Mouse (Mus musculus): ENCODE data around the gene Tagln. TPM values are rescaled to one million over a fixed set of nuclear protein-coding genes. Genes with fewer than 3 reads are reported as not detected.
A peak's percentile ranks its signal among the peaks of the same experiment; 100 is the strongest.

Gene Tagln
- polyA plus RNA-seq, 1 experiment, result 279 TPM

GRCm38 (mm10) chr9:45939794-45940193, 3.9 kb upstream of the Tagln start:
- DNase-seq, result no peak
- Histone ChIP-seq H3K4me1 (ENCODE audit: control insufficient read depth, insufficient read depth, low read length) (0 out of 2 replicates have a peak, but pooled peaks cover 3% of the 10 kb centered on the region), H3K4me3 (replicated peaks; ENCODE audit: extremely low read depth, low read depth, low read length) (no peak overlapping the region)
- 87% methylated on average over 6 of the region's 6 CpGs for WGBS
- TF ChIP-seq CTCF (IDR thresholded peaks at IDR 0.05; ENCODE audit: insufficient read depth, low read length) (no peak), POLR2A (IDR thresholded peaks at IDR 0.05; ENCODE audit: borderline replicate concordance, extremely low read depth, low read depth, low read length) (no peak)

GRCm38 (mm10) chr9:45938952-45939637, 3.2 kb upstream of the Tagln start:
- 0 out of 2 replicates have a peak, but pooled peaks cover 3% of the 10 kb centered on the region for H3K4me1 ChIP-seq (ENCODE audit: control insufficient read depth, insufficient read depth, low read length)
- 79% methylated on average over 15 of the region's 15 CpGs for WGBS
- DNase-seq, result no peak
- TF ChIP-seq CTCF (IDR thresholded peaks at IDR 0.05; ENCODE audit: insufficient read depth, low read length), result no peak
- no peak for TF ChIP-seq POLR2A (IDR thresholded peaks at IDR 0.05; ENCODE audit: borderline replicate concordance, extremely low read depth, low read depth, low read length)
- no peak overlapping the region for H3K4me3 ChIP-seq (replicated peaks; ENCODE audit: extremely low read depth, low read depth, low read length)

GRCm38 (mm10) chr9:45938088-45938487, 2.2 kb upstream of the Tagln start:
- Histone ChIP-seq H3K4me1 (ENCODE audit: control insufficient read depth, insufficient read depth, low read length) (0 out of 2 replicates have a peak, but pooled peaks cover 3% of the 10 kb centered on the region), H3K4me3 (replicated peaks; ENCODE audit: extremely low read depth, low read depth, low read length) (no peak overlapping the region)
- TF ChIP-seq POLR2A (IDR thresholded peaks at IDR 0.05; ENCODE audit: borderline replicate concordance, extremely low read depth, low read depth, low read length), result no peak
- TF ChIP-seq CTCF (IDR thresholded peaks at IDR 0.05; ENCODE audit: insufficient read depth, low read length), result no peak
- no peak for DNase-seq
- WGBS, result 62% methylated on average over 8 of the region's 8 CpGs

- DNase-seq, result peak; percentile 56
- TF ChIP-seq CTCF (IDR thresholded peaks at IDR 0.05; ENCODE audit: insufficient read depth, low read length), result peak; percentile 71
- no peak for TF ChIP-seq POLR2A (IDR thresholded peaks at IDR 0.05; ENCODE audit: borderline replicate concordance, extremely low read depth, low read depth, low read length)
- WGBS, result 8% methylated on average over 3 of the region's 3 CpGs
- H3K4me1 ChIP-seq (ENCODE audit: control insufficient read depth, insufficient read depth, low read length), result 0 out of 2 replicates have a peak, but pooled peaks cover 8% of the 10 kb centered on the region
- no peak overlapping the region for H3K4me3 ChIP-seq (replicated peaks; ENCODE audit: extremely low read depth, low read depth, low read length)
Measured at GRCm38 (mm10) chr9:45936883-45937282, 1.0 kb upstream of the Tagln start.

GRCm38 (mm10) chr9:45932571-45933415, 3.1 kb downstream of the Tagln start:
- TF ChIP-seq POLR2A (IDR thresholded peaks at IDR 0.05; ENCODE audit: borderline replicate concordance, extremely low read depth, low read depth, low read length), result no peak
- no peak for TF ChIP-seq CTCF (IDR thresholded peaks at IDR 0.05; ENCODE audit: insufficient read depth, low read length)
- WGBS, result 56% methylated on average over 11 of the region's 11 CpGs
- no peak for DNase-seq
- Histone ChIP-seq H3K4me3 (replicated peaks; ENCODE audit: extremely low read depth, low read depth, low read length) (no peak overlapping the region), H3K4me1 (ENCODE audit: control insufficient read depth, insufficient read depth, low read length) (0 out of 2 replicates have a peak, but pooled peaks cover 8% of the 10 kb centered on the region)

GRCm38 (mm10) chr9:45931958-45932357, 3.9 kb downstream of the Tagln start:
- 0 out of 2 replicates have a peak, but pooled peaks cover 8% of the 10 kb centered on the region for H3K4me1 ChIP-seq (ENCODE audit: control insufficient read depth, insufficient read depth, low read length)
- DNase-seq, result no peak
- H3K4me3 ChIP-seq (replicated peaks; ENCODE audit: extremely low read depth, low read depth, low read length), result no peak overlapping the region
- TF ChIP-seq CTCF (IDR thresholded peaks at IDR 0.05; ENCODE audit: insufficient read depth, low read length) (no peak), POLR2A (IDR thresholded peaks at IDR 0.05; ENCODE audit: borderline replicate concordance, extremely low read depth, low read depth, low read length) (no peak)
- WGBS, result 27% methylated on average over 1 of the region's 1 CpGs

- TF ChIP-seq POLR2A (IDR thresholded peaks at IDR 0.05; ENCODE audit: borderline replicate concordance, extremely low read depth, low read depth, low read length) (no peak), CTCF (IDR thresholded peaks at IDR 0.05; ENCODE audit: insufficient read depth, low read length) (no peak)
- Histone ChIP-seq H3K4me1 (ENCODE audit: control insufficient read depth, insufficient read depth, low read length) (0 out of 2 replicates have a peak, but pooled peaks cover 5% of the 10 kb centered on the region), H3K4me3 (replicated peaks; ENCODE audit: extremely low read depth, low read depth, low read length) (no peak overlapping the region)
- no peak for DNase-seq
- WGBS, result 85% methylated on average over 5 of the region's 5 CpGs
Measured at GRCm38 (mm10) chr9:45929285-45929684, 6.6 kb downstream of the Tagln start.

- Histone ChIP-seq H3K4me3 (replicated peaks; ENCODE audit: extremely low read depth, low read depth, low read length) (no peak overlapping the region), H3K4me1 (ENCODE audit: control insufficient read depth, insufficient read depth, low read length) (peaks cover 6% of the 10 kb centered on the region; the same call in 1 of the 2 replicates)
- TF ChIP-seq POLR2A (IDR thresholded peaks at IDR 0.05; ENCODE audit: borderline replicate concordance, extremely low read depth, low read depth, low read length), result no peak
- no peak for TF ChIP-seq CTCF (IDR thresholded peaks at IDR 0.05; ENCODE audit: insufficient read depth, low read length)
- 58% methylated on average over 1 of the region's 1 CpGs for WGBS
- no peak for DNase-seq
Measured at GRCm38 (mm10) chr9:45919895-45920294, 16.0 kb downstream of the Tagln start.
